Mouse (Mus musculus): ENCODE measurements around the gene Zfp212.
"Not testable (repeated sequence)": the region's sequence is repeated elsewhere in the genome, so short reads cannot be mapped to it uniquely, and the experiment has no call there.

Gene Zfp212

DNA sequence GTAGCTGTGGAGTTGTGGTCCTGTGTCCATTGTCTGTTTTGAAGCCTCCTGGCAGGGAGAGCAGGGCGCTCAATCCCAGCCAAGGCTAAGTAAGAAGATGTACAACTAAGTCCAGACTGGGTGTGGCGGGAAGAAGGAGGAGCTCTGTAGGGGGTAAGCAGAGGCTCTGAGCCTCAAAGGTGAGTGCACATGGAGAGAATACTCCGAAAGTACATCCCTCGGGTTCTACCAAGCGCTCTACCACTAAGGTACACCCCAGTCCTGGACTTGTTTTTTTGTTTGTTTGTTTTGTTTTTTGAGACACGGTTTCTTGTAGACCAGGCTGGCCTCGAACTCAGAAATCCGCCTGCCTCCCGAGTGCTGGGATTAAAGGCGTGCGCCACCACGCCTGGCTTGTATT lies 22.2 kb downstream of the Zfp212 start:
- DNase-seq (ENCODE audit: low read depth in 1 of 2, low spot score in 2 of 2), result no peak

DNA sequence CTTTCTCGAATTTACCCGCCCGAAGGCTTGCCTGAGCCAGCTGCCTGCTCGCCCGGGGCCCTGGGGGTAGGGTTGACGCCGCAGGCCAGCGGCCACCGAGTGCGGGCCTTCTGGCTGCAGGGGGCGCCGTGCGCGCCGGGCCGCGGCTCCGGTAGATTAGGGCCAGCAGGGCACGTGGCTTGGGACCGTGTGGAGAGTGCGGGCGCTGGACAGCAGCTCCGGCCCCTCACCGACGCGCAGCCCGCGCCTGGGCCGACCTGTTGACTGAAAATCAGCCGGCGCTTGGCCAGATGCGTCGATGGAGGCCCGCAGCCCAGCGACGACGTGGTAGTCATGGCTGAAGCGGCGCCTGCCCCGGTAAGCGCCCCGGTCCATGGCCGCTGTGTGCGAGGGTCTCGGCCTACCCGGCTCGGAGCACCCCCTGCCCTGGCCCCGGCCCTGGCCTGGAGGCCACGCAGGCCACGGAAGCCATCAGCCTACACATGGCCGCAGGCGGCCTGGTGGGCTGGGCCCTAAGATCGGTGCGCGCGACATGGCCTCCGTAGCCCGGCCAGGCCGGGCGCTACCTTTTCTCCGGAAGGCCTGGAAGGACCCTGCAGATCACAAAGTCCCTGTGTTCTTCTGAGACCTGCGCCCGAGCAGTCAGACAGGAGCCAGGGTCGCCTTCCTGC lies 22.9 kb downstream of the Zfp212 start:
- peak; percentile 16 to 36 for DNase-seq (ENCODE audit: low read depth in 1 of 2, low spot score in 2 of 2)

DNA sequence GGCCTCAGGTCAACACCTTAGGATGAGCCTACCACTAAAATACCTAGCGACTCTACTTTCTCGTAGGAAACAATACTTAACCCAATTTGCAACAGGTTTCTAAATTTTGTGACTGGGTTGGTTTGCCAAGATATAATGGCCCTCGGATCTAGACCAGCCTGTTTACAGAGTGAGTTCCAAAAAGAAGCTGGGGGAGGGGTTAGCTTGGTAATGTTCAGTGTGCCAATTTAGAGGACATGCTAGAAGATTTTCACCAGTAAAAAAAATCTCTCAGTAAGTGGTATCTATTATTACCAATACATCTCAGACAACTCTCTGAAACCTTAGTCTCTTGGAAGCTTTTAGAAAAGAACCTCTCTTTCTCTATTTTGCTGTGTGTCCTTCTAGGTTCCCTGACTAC lies 23.4 kb downstream of the Zfp212 start:
- DNase-seq (ENCODE audit: low read depth in 1 of 2, low spot score in 2 of 2), result no peak

DNA sequence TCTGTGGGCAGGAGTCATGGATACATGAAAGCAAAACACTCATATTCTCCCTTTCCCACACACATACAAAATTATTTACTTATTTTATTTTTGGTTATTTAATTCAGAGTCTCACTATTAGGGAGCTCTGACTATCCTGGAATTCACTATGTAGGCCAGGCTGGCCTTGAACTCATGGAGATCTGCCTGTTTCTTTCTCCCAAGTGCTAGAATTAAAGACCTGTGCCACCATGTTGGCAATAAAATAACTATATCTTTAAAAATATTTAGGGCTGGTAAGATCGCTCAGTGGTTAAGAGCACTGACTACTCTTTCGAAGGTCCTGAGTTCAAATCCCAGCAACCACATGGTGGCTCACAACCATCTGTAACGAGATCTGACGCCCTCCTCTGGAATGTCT lies 27.1 kb downstream of the Zfp212 start:
- no peak for DNase-seq (ENCODE audit: low read depth in 1 of 2, low spot score in 2 of 2)

DNA sequence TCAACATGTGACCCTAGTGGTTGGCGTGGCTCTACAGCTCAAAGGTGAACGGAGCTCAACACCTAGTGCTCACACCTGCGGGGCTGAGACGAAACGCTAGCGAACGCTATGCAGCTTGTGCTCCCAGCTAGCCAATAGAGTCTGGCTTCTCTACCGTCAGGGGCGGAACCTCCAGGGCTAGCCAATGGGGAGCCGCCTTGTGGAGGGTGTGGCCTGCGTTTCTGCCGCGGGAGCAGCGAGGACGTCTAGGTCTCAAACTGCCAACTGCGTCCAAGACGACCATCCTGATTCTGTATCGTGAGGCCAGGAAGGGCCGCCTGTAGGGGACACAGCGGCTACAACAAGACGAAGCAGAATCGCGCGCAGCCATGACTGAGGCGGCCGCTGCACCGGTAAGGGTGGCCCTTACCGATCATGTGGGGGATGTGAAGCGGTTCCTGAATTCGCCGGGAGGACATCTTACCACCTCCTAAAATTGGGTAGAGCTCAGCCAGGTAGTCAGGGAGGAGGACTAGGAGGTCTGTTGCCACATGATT lies 33.0 kb downstream of the Zfp212 start, which contains the start of gene Zfp956:
Zfp956 (plus strand) TSS at position 200 of the 536 bp plus-strand sequence.
- DNase-seq (ENCODE audit: low read depth in 1 of 2, low spot score in 2 of 2), result peak; percentile 68 to 83

DNA sequence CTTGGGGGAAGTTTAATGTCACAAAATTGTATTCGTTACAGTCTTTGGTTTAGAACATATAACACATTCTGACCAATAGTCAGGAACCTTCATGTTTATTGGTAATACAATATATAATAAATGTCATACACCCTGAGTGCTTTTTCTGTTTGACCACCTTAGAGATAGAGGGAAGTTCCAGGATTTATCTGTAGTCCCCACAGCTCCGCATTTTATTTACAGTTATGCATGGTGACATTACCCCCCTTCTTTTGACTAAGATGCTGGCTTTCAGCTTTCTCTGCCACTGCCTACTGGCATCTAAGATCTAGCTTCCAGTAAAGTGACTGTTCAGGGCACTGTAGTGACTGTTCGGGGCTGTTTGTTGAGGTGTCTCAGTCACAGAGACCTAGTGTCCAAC lies 34.1 kb downstream of the Zfp212 start:
- no peak for DNase-seq (ENCODE audit: low read depth in 1 of 2, low spot score in 2 of 2)

DNA sequence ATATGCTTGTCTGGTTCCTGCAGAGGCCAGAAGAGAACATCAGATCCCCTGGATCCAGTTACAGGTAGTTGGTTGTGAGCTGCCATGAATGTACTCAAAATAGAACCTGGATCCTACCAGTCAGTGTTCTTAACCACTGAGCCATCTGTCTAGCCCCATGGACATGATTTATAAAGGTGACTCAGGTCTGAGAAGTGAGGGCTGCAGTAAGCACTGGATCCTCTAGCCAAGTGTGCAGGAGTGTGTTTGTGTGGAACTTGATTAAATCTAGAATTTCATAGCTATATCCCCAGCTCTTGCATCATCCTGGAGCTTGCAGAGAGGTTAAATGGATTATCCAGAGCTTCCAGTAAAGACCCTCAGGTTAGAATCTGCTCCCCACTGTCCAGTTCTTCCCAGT lies 37.5 kb downstream of the Zfp212 start:
- DNase-seq (ENCODE audit: low read depth in 1 of 2, low spot score in 2 of 2), result no peak

DNA sequence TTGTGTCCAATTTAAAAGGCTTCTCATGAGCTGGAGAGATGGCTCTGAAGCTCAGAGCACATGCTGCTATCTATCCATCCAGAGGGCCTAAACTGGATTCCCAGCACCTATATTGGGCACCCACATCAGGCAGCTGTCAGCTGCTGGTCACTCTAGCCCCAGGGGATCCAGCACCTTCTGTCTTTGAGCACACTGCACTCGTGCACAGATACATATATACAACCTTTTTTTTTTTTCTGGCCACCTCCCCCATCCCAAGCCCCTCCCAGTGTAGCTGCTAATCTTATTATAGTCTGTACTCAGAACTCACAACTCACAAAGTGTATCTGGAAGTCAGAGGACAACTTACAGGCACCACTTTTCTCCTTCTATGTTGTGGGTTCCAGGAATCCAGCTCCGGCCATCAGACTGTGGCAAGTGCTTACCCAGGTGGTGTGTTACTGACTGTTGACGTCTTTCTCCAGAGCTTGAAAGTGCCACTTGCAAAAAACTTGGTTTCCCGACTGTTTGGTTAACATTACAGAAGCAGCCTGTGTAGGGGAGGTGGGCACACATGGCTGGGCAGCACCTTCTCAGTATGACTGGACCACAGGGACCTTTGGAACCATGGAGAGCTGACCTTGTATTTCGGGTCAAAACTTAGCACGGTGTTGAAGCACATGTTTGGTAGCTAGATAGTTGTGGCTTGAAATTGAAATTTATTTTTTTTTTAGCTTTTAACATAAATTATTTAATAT lies 40.6 kb downstream of the Zfp212 start:
- no peak for DNase-seq (ENCODE audit: low read depth in 1 of 2, low spot score in 2 of 2)

DNA sequence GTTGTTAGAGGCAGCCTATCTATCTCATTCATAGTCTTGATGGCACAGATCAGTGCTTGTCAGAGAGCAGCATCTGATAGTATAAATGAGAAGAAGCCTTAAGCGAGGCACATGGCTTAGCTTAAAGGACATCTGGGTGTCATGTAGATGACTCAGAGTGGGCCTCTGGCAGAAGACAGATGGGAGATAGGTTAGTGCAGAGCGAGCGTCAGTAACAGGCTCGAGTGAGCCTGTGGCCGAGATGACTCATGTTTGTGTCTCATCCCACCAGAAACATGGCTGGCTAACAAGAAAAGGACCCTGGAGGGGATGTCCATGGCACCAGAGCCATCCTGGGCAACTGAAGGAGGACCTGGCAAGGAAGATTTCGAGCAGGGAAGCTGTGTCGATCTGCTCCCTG lies 42.8 kb downstream of the Zfp212 start:
- no peak for DNase-seq (ENCODE audit: low read depth in 1 of 2, low spot score in 2 of 2)

DNA sequence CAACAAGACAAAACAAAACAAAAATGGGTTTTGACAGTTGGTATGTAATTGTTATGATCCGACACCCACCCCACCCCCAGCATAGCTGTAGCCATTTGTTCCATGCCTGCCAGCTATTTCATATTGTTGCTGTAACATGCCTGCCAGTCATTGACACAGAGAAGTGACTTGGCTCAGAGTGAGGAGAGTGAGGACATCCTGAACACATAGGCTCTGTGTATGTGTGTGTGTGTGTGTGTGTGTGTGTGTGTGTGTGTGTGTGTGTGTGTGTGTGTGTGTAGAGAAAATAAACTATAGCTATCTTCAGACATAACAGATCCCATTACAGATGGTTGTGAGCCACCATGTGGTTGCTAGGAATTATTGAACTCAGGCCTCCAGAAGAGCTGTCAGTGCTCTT lies 47.9 kb downstream of the Zfp212 start:
- not testable (repeated sequence) for DNase-seq (ENCODE audit: low read depth in 1 of 2, low spot score in 2 of 2)

DNA sequence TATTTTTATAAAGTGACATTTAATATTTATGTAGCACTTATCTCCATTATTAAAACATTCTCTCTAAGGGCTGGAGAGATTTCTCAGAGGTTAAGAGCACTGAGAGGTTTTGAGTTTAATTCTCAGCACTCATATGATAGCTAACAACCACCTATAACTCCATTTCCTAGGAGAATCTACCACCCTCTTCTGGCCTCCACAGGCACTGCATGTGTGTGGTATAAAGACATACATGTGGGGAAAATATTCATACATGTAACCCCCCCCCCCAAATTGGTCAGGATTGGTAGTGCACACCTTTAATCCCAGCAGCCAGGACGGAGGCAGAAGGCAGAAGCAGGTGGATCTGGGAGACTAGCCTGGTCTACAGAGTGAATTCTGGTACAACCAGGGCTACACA lies 54.3 kb downstream of the Zfp212 start:
- DNase-seq (ENCODE audit: low read depth in 1 of 2, low spot score in 2 of 2), result no peak

DNA sequence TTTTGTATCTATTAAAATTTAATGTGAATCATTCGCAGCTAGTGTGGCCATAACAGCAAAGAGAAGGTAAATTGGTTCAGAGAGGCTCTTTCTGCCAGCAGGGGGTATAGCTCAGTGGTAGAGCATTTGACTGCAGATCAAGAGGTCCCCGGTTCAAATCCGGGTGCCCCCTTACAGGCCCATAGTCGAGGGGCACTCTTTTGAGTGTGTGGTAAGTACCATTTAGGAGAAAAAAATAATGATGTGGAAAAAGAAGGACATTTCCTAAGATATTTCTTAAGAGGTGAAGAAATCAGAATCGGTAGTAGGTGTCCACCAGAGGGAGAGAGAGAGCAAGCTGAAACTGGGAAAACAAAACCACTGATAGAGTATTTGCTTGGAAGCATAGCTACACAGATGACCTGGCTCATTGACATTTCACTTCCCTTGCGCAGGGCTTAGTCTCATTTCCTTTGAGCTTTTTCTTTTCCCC lies 58.7 kb downstream of the Zfp212 start:
- peak; percentile 61 to 70 for DNase-seq (ENCODE audit: low read depth in 1 of 2, low spot score in 2 of 2)
